Comparison of ENCODE assay signal across 10 mouse cellular contexts in genomic region chr4:63739524-63739923, GRCm38 (mm10). TPM values are rescaled to one million over a fixed set of nuclear protein-coding genes. Genes with fewer than 3 reads are reported as not detected.
A peak's percentile ranks its signal among the peaks of the same experiment; 100 is the strongest.
DNase-seq lines count a peak whose midpoint lies in the region; ATAC-seq and TF ChIP-seq lines count a peak whose summit lies in the region.
"Had no signal": no experiment of that assay in that cellular context is flagged by ENCODE, and none has a peak within 500 bp of the region (broad histone marks: within the 10 kb centered on the region; RNA-seq: fewer than 3 reads in every experiment).

No protein-coding gene starts in this region.

- no peak for TF ChIP-seq POLR2A in brain, embryonic 14.5 days (IDR thresholded peaks at IDR 0.05; ENCODE audit: borderline replicate concordance, extremely low read depth, insufficient read depth, insufficient read length, poor library complexity, severe bottlenecking)

- DNase-seq in hindbrain, embryonic 14.5 days (ENCODE audit: low spot score) = no peak
- DNase-seq in brain, embryonic 14.5 days (ENCODE audit: low read depth) = peak; percentile 38
- DNase-seq in ovary, postnatal 14 days (ENCODE audit: low spot score) = no peak
- no peak for DNase-seq in liver, embryonic 11.5 days (ENCODE audit: low spot score)
- no peak for DNase-seq in urinary bladder, postnatal 10 days (ENCODE audit: low spot score)

- 65% methylated on average over 7 of the region's 7 CpGs for WGBS in hindbrain, embryonic 14.5 days
- 69% methylated on average over 7 of the region's 7 CpGs for WGBS in hindbrain, embryonic 13.5 days
- WGBS in liver, embryonic 11.5 days = 54% methylated on average over 7 of the region's 7 CpGs

- 0 out of 2 replicates have a peak, but pooled peaks cover 3% of the 10 kb centered on the region for H3K4me1 ChIP-seq in hindbrain, embryonic 14.5 days (replicated peaks; ENCODE audit: control insufficient read depth, insufficient read depth, low read length)
- H3K4me1 ChIP-seq in hindbrain, embryonic 13.5 days (replicated peaks) = 0 out of 2 replicates have a peak, but pooled peaks cover under 1% of the 10 kb centered on the region
- no peaks in the 10 kb centered on the region; the same call in 1 of the 2 replicates for H3K4me1 ChIP-seq in E14TG2a.4 (replicated peaks; ENCODE audit: low read depth, low read length)
- H3K4me1 ChIP-seq in liver, embryonic 11.5 days (replicated peaks; ENCODE audit: control insufficient read depth, insufficient read depth, low read length) = no peaks in the 10 kb centered on the region
- H3K4me1 ChIP-seq: neural tube, embryonic 12.5 days had no signal

- 0 out of 2 replicates have a peak, but pooled peaks have one; percentile 61 for ATAC-seq in hindbrain, embryonic 14.5 days (ENCODE audit: low FRiP score)
- ATAC-seq in hindbrain, embryonic 13.5 days (ENCODE audit: low FRiP score) = no peak
- peak; percentile 35 to 59; a peak in 3 of 4 replicates for ATAC-seq in hematopoietic stem cell, adult 5-6 weeks (replicated peaks in 1 of 2; ENCODE audit: insufficient read depth in 1 of 2, low FRiP score in 2 of 2, low TSS enrichment in 1 of 2, low read depth in 1 of 2, poor library complexity in 2 of 2, severe bottlenecking in 2 of 2)
- ATAC-seq in liver, embryonic 11.5 days (replicated peaks; ENCODE audit: low FRiP score) = no peak

- TF ChIP-seq CTCF in E14TG2a.4 (conservative IDR thresholded peaks at IDR 0.05; ENCODE audit: low read length) = no peak
- no peak for TF ChIP-seq CTCF in brain, embryonic 14.5 days (IDR thresholded peaks at IDR 0.05; ENCODE audit: borderline replicate concordance, extremely low read depth, insufficient read depth, insufficient read length)

- no peaks in the 10 kb centered on the region for H3K9me3 ChIP-seq in hindbrain, embryonic 14.5 days (ENCODE audit: control insufficient read depth, low read length)
- H3K9me3 ChIP-seq in hindbrain, embryonic 13.5 days = no peaks in the 10 kb centered on the region
- H3K9me3 ChIP-seq in E14TG2a.4 (ENCODE audit: low read length) = no peaks in the 10 kb centered on the region
- no peaks in the 10 kb centered on the region for H3K9me3 ChIP-seq in liver, embryonic 11.5 days (ENCODE audit: control insufficient read depth, low read length)
- H3K9me3 ChIP-seq: neural tube, embryonic 12.5 days had no signal

- no peaks in the 10 kb centered on the region for H3K36me3 ChIP-seq in hindbrain, embryonic 14.5 days (replicated peaks; ENCODE audit: control insufficient read depth, insufficient read depth)
- no peaks in the 10 kb centered on the region for H3K36me3 ChIP-seq in hindbrain, embryonic 13.5 days
- H3K36me3 ChIP-seq in E14TG2a.4 (ENCODE audit: insufficient read depth, low read length) = no peaks in the 10 kb centered on the region
- no peaks in the 10 kb centered on the region for H3K36me3 ChIP-seq in liver, embryonic 11.5 days (ENCODE audit: control insufficient read depth, insufficient read depth, low read length)
- H3K36me3 ChIP-seq: neural tube, embryonic 12.5 days had no signal

- no peak overlapping the region for H3K4me3 ChIP-seq in hindbrain, embryonic 14.5 days (replicated peaks; ENCODE audit: low read length)
- no peak overlapping the region for H3K4me3 ChIP-seq in hindbrain, embryonic 13.5 days
- H3K4me3 ChIP-seq in E14TG2a.4 (replicated peaks; ENCODE audit: low read length) = peak overlapping the region; percentile 39; the same call in 1 of the 2 replicates
- no peak overlapping the region for H3K4me3 ChIP-seq in liver, embryonic 11.5 days (ENCODE audit: low read depth, low read length)
- H3K4me3 ChIP-seq: erythroblast, embryonic 14.5 days; neural tube, embryonic 12.5 days had no signal

- H3K27ac ChIP-seq in hindbrain, embryonic 14.5 days = no peak overlapping the region
- H3K27ac ChIP-seq in hindbrain, embryonic 13.5 days = no peak overlapping the region
- no peak overlapping the region for H3K27ac ChIP-seq in liver, embryonic 11.5 days (ENCODE audit: low read depth, low read length)
- H3K27ac ChIP-seq: neural tube, embryonic 12.5 days had no signal

- H3K9ac ChIP-seq in hindbrain, embryonic 14.5 days = no peak overlapping the region
- H3K9ac ChIP-seq in hindbrain, embryonic 13.5 days = no peak overlapping the region
- H3K9ac ChIP-seq in liver, embryonic 11.5 days (ENCODE audit: low read depth, low read length) = no peak overlapping the region
- H3K9ac ChIP-seq: neural tube, embryonic 12.5 days had no signal

- no peak overlapping the region for H3K4me2 ChIP-seq in hindbrain, embryonic 14.5 days (replicated peaks)
- no peak overlapping the region for H3K4me2 ChIP-seq in hindbrain, embryonic 13.5 days
- H3K4me2 ChIP-seq in liver, embryonic 11.5 days = no peak overlapping the region
- H3K4me2 ChIP-seq: neural tube, embryonic 12.5 days had no signal

- no peaks in the 10 kb centered on the region for H3K27me3 ChIP-seq in hindbrain, embryonic 14.5 days (ENCODE audit: control insufficient read depth, insufficient read depth, low read length)
- no peaks in the 10 kb centered on the region for H3K27me3 ChIP-seq in hindbrain, embryonic 13.5 days
- H3K27me3 ChIP-seq in E14TG2a.4 (ENCODE audit: insufficient read depth, low read length) = no peaks in the 10 kb centered on the region
- no peaks in the 10 kb centered on the region for H3K27me3 ChIP-seq in liver, embryonic 11.5 days (replicated peaks; ENCODE audit: control insufficient read depth, insufficient read depth, low read length)
- H3K27me3 ChIP-seq: neural tube, embryonic 12.5 days had no signal

RNA-seq across cellular contexts. Expression of gene Tnfsf15, which starts 5.4 kb away (rescaled TPM):
- not detected in 2 replicates for polyA plus RNA-seq in hindbrain, embryonic 14.5 days (2014; fragmentation: Nextera tagmentation; extraction: Ambion mirVana)
- polyA plus RNA-seq in hindbrain, embryonic 13.5 days (2015; fragmentation: Nextera tagmentation; extraction: Ambion mirVana) = not detected in 2 replicates
- 0.03 TPM in 1 of 2 replicates, not detected in the other for polyA plus RNA-seq in brain, embryonic 14.5 days (2012; rRNA removed)
- not detected in 2 replicates for total RNA-seq in hematopoietic stem cell, adult 5-6 weeks (2017)
- 0.08 TPM in 1 of 2 replicates, not detected in the other for polyA plus RNA-seq in liver, embryonic 11.5 days (2014; fragmentation: Nextera tagmentation; extraction: Ambion mirVana)
- polyA plus RNA-seq: erythroblast, embryonic 14.5 days had no signal

Comparison
In these comparisons a context has a peak if more than half of its experiments do, and no peak if none do; other contexts are left out.
1. ATAC-seq: peak in hindbrain, embryonic 14.5 days (single experiment) and hematopoietic stem cell, adult 5-6 weeks (2 of 2); none in hindbrain, embryonic 13.5 days (single experiment) and liver, embryonic 11.5 days (single experiment).